In the genomic region with DNA sequence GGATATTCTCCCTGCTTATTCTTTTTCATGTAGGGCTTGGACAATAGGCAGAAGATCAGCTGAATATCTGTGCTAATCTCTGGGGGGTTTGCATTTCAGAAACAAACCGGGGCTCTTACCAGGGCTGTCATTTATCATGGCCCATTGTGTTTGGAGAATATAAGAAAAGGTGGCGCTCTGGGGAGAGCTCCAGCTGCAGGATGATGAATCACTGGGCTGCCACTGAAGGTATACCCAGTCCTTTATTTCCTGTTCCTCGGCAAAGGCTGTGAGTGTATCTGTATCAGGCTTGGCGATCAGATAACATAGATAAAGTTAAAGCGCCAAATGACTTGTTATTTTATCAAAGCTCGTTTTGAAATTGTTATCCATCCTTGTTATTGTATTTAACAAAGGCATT, we compare ENCODE assay signal across 23 mouse cellular contexts. TPM values are rescaled to one million over a fixed set of nuclear protein-coding genes. Genes with fewer than 3 reads are reported as not detected.
DNase-seq lines count a peak whose midpoint lies in the region; ATAC-seq and TF ChIP-seq lines count a peak whose summit lies in the region.
"Had no signal": no experiment of that assay in that cellular context is flagged by ENCODE, and none has a peak within 500 bp of the region (broad histone marks: within the 10 kb centered on the region; RNA-seq: fewer than 3 reads in every experiment).

No protein-coding gene starts in this region.

- WGBS in midbrain, embryonic 14.5 days = 58% methylated on average over 6 of the region's 6 CpGs
- WGBS in midbrain, embryonic 11.5 days = 72% methylated on average over 6 of the region's 6 CpGs
- 32% methylated on average over 6 of the region's 6 CpGs for WGBS in hindbrain, embryonic 14.5 days
- WGBS in neural tube, embryonic 14.5 days = 35% methylated on average over 6 of the region's 6 CpGs

- no peaks in the 10 kb centered on the region for H3K36me3 ChIP-seq in midbrain, embryonic 14.5 days (ENCODE audit: control insufficient read depth, insufficient read depth, low read length)
- H3K36me3 ChIP-seq in midbrain, embryonic 11.5 days (ENCODE audit: control insufficient read depth, insufficient read depth, low read length) = no peaks in the 10 kb centered on the region
- no peaks in the 10 kb centered on the region for H3K36me3 ChIP-seq in hindbrain, embryonic 14.5 days (replicated peaks; ENCODE audit: control insufficient read depth, insufficient read depth)
- no peaks in the 10 kb centered on the region for H3K36me3 ChIP-seq in neural tube, embryonic 14.5 days (ENCODE audit: control insufficient read depth, insufficient read depth, low read length)
- H3K36me3 ChIP-seq: limb, embryonic 12.5 days; midbrain, embryonic 12.5 days had no signal

- ATAC-seq in midbrain, embryonic 14.5 days (ENCODE audit: low FRiP score, low TSS enrichment) = no peak
- no peak for ATAC-seq in midbrain, embryonic 11.5 days (ENCODE audit: low FRiP score)
- ATAC-seq in hindbrain, embryonic 14.5 days (ENCODE audit: low FRiP score) = peak; percentile 82
- peak; percentile 68; the same call in 1 of the 2 replicates for ATAC-seq in neural tube, embryonic 14.5 days (ENCODE audit: low read depth)
- no peak for ATAC-seq in activated CD4-positive, CD25-positive, alpha-beta regulatory T cell, adult 4 months
- ATAC-seq: forebrain, embryonic 13.5 days; liver, postnatal 0 days had no signal

- peak; percentile 21 for DNase-seq in midbrain, embryonic 14.5 days
- no peak for DNase-seq in midbrain, embryonic 11.5 days (ENCODE audit: low spot score, missing footprints)
- peak; percentile 38 for DNase-seq in brain, embryonic 14.5 days (ENCODE audit: low read depth)
- peak; percentile 56 for DNase-seq in hindbrain, embryonic 14.5 days (ENCODE audit: low spot score)
- no peak for DNase-seq in right cerebral cortex, postnatal 4 days
- DNase-seq in kidney, adult 18-20 months = no peak
- DNase-seq: adrenal gland, postnatal 36 days; cerebellum, adult 11 months; cerebellum, adult 9-11 months; kidney, adult 11 months; kidney, postnatal 4 days; liver, postnatal 0 days; lung, postnatal 10 days; right cerebral cortex, postnatal 14 days; spleen, adult 18-20 months had no signal

- H3K9me3 ChIP-seq in midbrain, embryonic 14.5 days (ENCODE audit: control insufficient read depth, low read length) = no peaks in the 10 kb centered on the region
- no peaks in the 10 kb centered on the region for H3K9me3 ChIP-seq in midbrain, embryonic 11.5 days (ENCODE audit: control insufficient read depth, low read length)
- H3K9me3 ChIP-seq in hindbrain, embryonic 14.5 days (ENCODE audit: control insufficient read depth, low read length) = no peaks in the 10 kb centered on the region
- no peaks in the 10 kb centered on the region for H3K9me3 ChIP-seq in neural tube, embryonic 14.5 days (ENCODE audit: control insufficient read depth, low read length)
- H3K9me3 ChIP-seq: forebrain, embryonic 13.5 days; limb, embryonic 12.5 days; midbrain, embryonic 12.5 days had no signal

- H3K9ac ChIP-seq in midbrain, embryonic 14.5 days (replicated peaks; ENCODE audit: low read length) = no peak overlapping the region
- H3K9ac ChIP-seq in midbrain, embryonic 11.5 days (ENCODE audit: low read length) = no peak overlapping the region
- H3K9ac ChIP-seq in hindbrain, embryonic 14.5 days = no peak overlapping the region
- no peak overlapping the region for H3K9ac ChIP-seq in neural tube, embryonic 14.5 days (replicated peaks; ENCODE audit: low read depth, low read length)
- H3K9ac ChIP-seq: forebrain, embryonic 13.5 days; limb, embryonic 12.5 days; liver, postnatal 0 days; midbrain, embryonic 12.5 days had no signal

- no peak overlapping the region for H3K4me3 ChIP-seq in midbrain, embryonic 14.5 days (replicated peaks; ENCODE audit: low read depth, low read length)
- no peak overlapping the region for H3K4me3 ChIP-seq in midbrain, embryonic 11.5 days (ENCODE audit: low read depth, low read length)
- no peak overlapping the region for H3K4me3 ChIP-seq in hindbrain, embryonic 14.5 days (replicated peaks; ENCODE audit: low read length)
- H3K4me3 ChIP-seq in neural tube, embryonic 14.5 days (ENCODE audit: low read depth, low read length) = no peak overlapping the region
- H3K4me3 ChIP-seq: forebrain, embryonic 13.5 days; limb, embryonic 12.5 days; midbrain, embryonic 12.5 days had no signal

- no peaks in the 10 kb centered on the region for H3K4me1 ChIP-seq in midbrain, embryonic 14.5 days (ENCODE audit: control insufficient read depth, insufficient read depth, low read length)
- no peaks in the 10 kb centered on the region for H3K4me1 ChIP-seq in midbrain, embryonic 11.5 days (ENCODE audit: control insufficient read depth, insufficient read depth, low read length)
- H3K4me1 ChIP-seq in hindbrain, embryonic 14.5 days (replicated peaks; ENCODE audit: control insufficient read depth, insufficient read depth, low read length) = 0 out of 2 replicates have a peak, but pooled peaks cover 4% of the 10 kb centered on the region
- H3K4me1 ChIP-seq in neural tube, embryonic 14.5 days (ENCODE audit: control insufficient read depth, insufficient read depth, low read length) = no peaks in the 10 kb centered on the region
- H3K4me1 ChIP-seq: forebrain, embryonic 13.5 days; limb, embryonic 12.5 days; midbrain, embryonic 12.5 days had no signal

- H3K27me3 ChIP-seq in midbrain, embryonic 14.5 days (ENCODE audit: control insufficient read depth, insufficient read depth, low read length) = no peaks in the 10 kb centered on the region
- H3K27me3 ChIP-seq in midbrain, embryonic 11.5 days (ENCODE audit: control insufficient read depth, insufficient read depth, low read length) = no peaks in the 10 kb centered on the region
- H3K27me3 ChIP-seq in hindbrain, embryonic 14.5 days (ENCODE audit: control insufficient read depth, insufficient read depth, low read length) = no peaks in the 10 kb centered on the region
- no peaks in the 10 kb centered on the region for H3K27me3 ChIP-seq in neural tube, embryonic 14.5 days (ENCODE audit: control insufficient read depth, insufficient read depth, low read length)
- H3K27me3 ChIP-seq: forebrain, embryonic 13.5 days; limb, embryonic 12.5 days; midbrain, embryonic 12.5 days had no signal

- TF ChIP-seq POLR2A in brain, embryonic 14.5 days (IDR thresholded peaks at IDR 0.05; ENCODE audit: borderline replicate concordance, extremely low read depth, insufficient read depth, insufficient read length, poor library complexity, severe bottlenecking) = no peak

- no peak for TF ChIP-seq CTCF in brain, embryonic 14.5 days (IDR thresholded peaks at IDR 0.05; ENCODE audit: borderline replicate concordance, extremely low read depth, insufficient read depth, insufficient read length)

- no peak overlapping the region; the same call in 1 of the 2 replicates for H3K27ac ChIP-seq in midbrain, embryonic 14.5 days (replicated peaks; ENCODE audit: low read depth, low read length)
- H3K27ac ChIP-seq in midbrain, embryonic 11.5 days (ENCODE audit: low read depth, low read length) = no peak overlapping the region
- peak overlapping the region; percentile 73; the same call in 1 of the 2 replicates for H3K27ac ChIP-seq in hindbrain, embryonic 14.5 days
- peak overlapping the region; percentile 40 for H3K27ac ChIP-seq in neural tube, embryonic 14.5 days (ENCODE audit: low read depth, low read length)
- H3K27ac ChIP-seq: forebrain, embryonic 13.5 days; limb, embryonic 12.5 days; midbrain, embryonic 12.5 days had no signal

- H3K4me2 ChIP-seq in midbrain, embryonic 14.5 days (ENCODE audit: low read length) = no peak overlapping the region
- no peak overlapping the region for H3K4me2 ChIP-seq in midbrain, embryonic 11.5 days
- H3K4me2 ChIP-seq in hindbrain, embryonic 14.5 days (replicated peaks) = no peak overlapping the region
- H3K4me2 ChIP-seq in neural tube, embryonic 14.5 days (ENCODE audit: low read depth, low read length) = no peak overlapping the region
- H3K4me2 ChIP-seq: forebrain, embryonic 13.5 days; heart, embryonic 11.5 days; limb, embryonic 12.5 days; liver, embryonic 11.5 days; midbrain, embryonic 12.5 days had no signal

RNA-seq across cellular contexts. Expression of gene Nr1h4, which starts 14.6 kb away (rescaled TPM):
- not detected in 2 replicates for polyA plus RNA-seq in midbrain, embryonic 14.5 days (2014; fragmentation: Nextera tagmentation; extraction: Ambion mirVana)
- 0.08 and 0.27 TPM in 2 replicates for polyA plus RNA-seq in midbrain, embryonic 11.5 days (2014; fragmentation: Nextera tagmentation; extraction: Ambion mirVana)
- 0.04 and 0.07 TPM in 2 replicates for polyA plus RNA-seq in brain, embryonic 14.5 days (2012; rRNA removed)
- 0.12 TPM in 1 of 2 replicates, not detected in the other for polyA plus RNA-seq in hindbrain, embryonic 14.5 days (2014; fragmentation: Nextera tagmentation; extraction: Ambion mirVana)
- not detected in 2 replicates for polyA plus RNA-seq in neural tube, embryonic 14.5 days (2014; fragmentation: Nextera tagmentation; extraction: Ambion mirVana)
- polyA plus RNA-seq in activated CD4-positive, CD25-positive, alpha-beta regulatory T cell, adult 4 months (2017; shearing (Covaris generic)) = not detected
- polyA plus RNA-seq: embryonic facial prominence, embryonic 14.5 days; limb, embryonic 12.5 days; midbrain, embryonic 12.5 days had no signal

Comparison
In these comparisons a context has a peak if more than half of its experiments do, and no peak if none do; other contexts are left out.
1. DNase-seq: peak in midbrain, embryonic 14.5 days (single experiment), brain, embryonic 14.5 days (single experiment) and hindbrain, embryonic 14.5 days (single experiment); none in midbrain, embryonic 11.5 days (single experiment), right cerebral cortex, postnatal 4 days (single experiment) and kidney, adult 18-20 months (single experiment).
2. ATAC-seq: peak in hindbrain, embryonic 14.5 days (single experiment) and neural tube, embryonic 14.5 days (single experiment); none in midbrain, embryonic 14.5 days (single experiment), midbrain, embryonic 11.5 days (single experiment) and activated CD4-positive, CD25-positive, alpha-beta regulatory T cell, adult 4 months (single experiment).
3. H3K27ac ChIP-seq: peak in hindbrain, embryonic 14.5 days (single experiment) and neural tube, embryonic 14.5 days (single experiment); none in midbrain, embryonic 14.5 days (single experiment) and midbrain, embryonic 11.5 days (single experiment).